ENCODE assay signal across 12 mouse cellular contexts in the genomic region with DNA sequence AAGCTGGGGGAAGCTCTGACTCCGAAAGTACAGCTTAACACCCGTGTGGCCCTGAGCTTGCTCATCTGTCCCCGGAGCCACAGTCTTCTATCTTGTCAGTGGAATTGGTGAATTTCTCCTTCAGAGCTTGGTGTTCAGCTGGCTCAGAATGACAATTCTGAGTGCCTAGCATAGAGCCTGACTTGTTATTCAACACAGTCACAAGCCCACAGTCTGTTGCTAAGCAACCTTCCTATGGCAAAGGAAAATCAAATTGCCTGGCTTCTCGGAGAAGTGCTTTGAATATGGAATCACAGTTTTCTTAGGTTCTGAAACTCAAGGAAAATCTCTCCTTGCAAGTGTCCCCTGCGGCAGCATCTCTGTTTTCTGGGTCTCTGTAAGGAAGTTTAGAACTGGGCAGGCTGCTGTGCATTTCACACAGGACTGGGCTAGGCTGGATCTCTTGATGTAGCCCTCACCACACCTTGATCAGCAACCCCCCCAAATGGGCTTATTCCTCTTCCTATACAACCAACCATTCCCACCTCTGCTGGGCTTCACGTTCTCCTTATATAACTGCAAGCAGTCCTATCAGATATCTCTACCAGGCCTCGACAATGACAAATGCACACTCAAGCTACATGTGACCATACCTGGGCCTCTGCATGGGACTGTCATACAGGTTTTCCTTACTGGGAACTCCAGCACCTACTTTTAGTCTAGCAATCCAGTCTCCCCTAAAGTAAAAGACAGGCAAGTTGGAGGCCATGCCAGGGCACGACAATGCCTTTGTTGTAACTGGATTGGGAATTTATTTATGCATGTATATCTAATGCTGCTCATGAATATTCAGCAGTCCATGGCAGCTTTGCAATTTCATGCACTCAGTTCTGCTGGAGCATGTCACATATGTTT.
DNase-seq lines count a peak whose midpoint lies in the region; ATAC-seq and TF ChIP-seq lines count a peak whose summit lies in the region.
"Had no signal": no experiment of that assay in that cellular context is flagged by ENCODE, and none has a peak within 500 bp of the region (broad histone marks: within the 10 kb centered on the region; RNA-seq: fewer than 3 reads in every experiment).

No protein-coding gene starts in this region.

- ATAC-seq in forebrain, embryonic 12.5 days (ENCODE audit: low FRiP score) = peak; percentile 77
- ATAC-seq in neural tube, embryonic 12.5 days (ENCODE audit: low FRiP score, low read depth) = peak; percentile 67
- ATAC-seq in stomach, postnatal 0 days (ENCODE audit: low FRiP score, low TSS enrichment) = no peak
- ATAC-seq: inflammation-experienced regulatory T-cells, adult 6 months had no signal

- no peaks in the 10 kb centered on the region for H3K27me3 ChIP-seq in forebrain, embryonic 12.5 days
- H3K27me3 ChIP-seq in neural tube, embryonic 12.5 days (replicated peaks) = no peaks in the 10 kb centered on the region
- no peaks in the 10 kb centered on the region for H3K27me3 ChIP-seq in stomach, postnatal 0 days (ENCODE audit: control insufficient read depth, insufficient read depth, low read length)
- H3K27me3 ChIP-seq: embryonic facial prominence, embryonic 13.5 days; limb, embryonic 12.5 days had no signal

- H3K4me2 ChIP-seq in forebrain, embryonic 12.5 days = no peak overlapping the region
- no peak overlapping the region for H3K4me2 ChIP-seq in neural tube, embryonic 12.5 days (replicated peaks)
- no peak overlapping the region for H3K4me2 ChIP-seq in stomach, postnatal 0 days (replicated peaks; ENCODE audit: low read depth)
- H3K4me2 ChIP-seq: embryonic facial prominence, embryonic 13.5 days; limb, embryonic 12.5 days had no signal

- H3K9ac ChIP-seq in forebrain, embryonic 12.5 days = no peak overlapping the region
- no peak overlapping the region for H3K9ac ChIP-seq in neural tube, embryonic 12.5 days
- H3K9ac ChIP-seq in stomach, postnatal 0 days (ENCODE audit: low read length) = no peak overlapping the region
- H3K9ac ChIP-seq: embryonic facial prominence, embryonic 13.5 days; limb, embryonic 12.5 days had no signal

- no peak for TF ChIP-seq CTCF in stomach, postnatal 0 days (IDR thresholded peaks at IDR 0.05; ENCODE audit: low read depth)

- no peak overlapping the region for H3K4me3 ChIP-seq in forebrain, embryonic 12.5 days (replicated peaks)
- H3K4me3 ChIP-seq in neural tube, embryonic 12.5 days = no peak overlapping the region
- H3K4me3 ChIP-seq in stomach, postnatal 0 days (ENCODE audit: low read depth, low read length) = no peak overlapping the region
- H3K4me3 ChIP-seq: embryonic facial prominence, embryonic 13.5 days; limb, embryonic 12.5 days had no signal

- H3K36me3 ChIP-seq in forebrain, embryonic 12.5 days (replicated peaks) = no peaks in the 10 kb centered on the region
- no peaks in the 10 kb centered on the region for H3K36me3 ChIP-seq in neural tube, embryonic 12.5 days
- H3K36me3 ChIP-seq in stomach, postnatal 0 days (ENCODE audit: control insufficient read depth, insufficient read depth, low read length) = no peaks in the 10 kb centered on the region
- H3K36me3 ChIP-seq: embryonic facial prominence, embryonic 13.5 days; limb, embryonic 12.5 days had no signal

- H3K27ac ChIP-seq in forebrain, embryonic 12.5 days = no peak overlapping the region
- no peak overlapping the region for H3K27ac ChIP-seq in neural tube, embryonic 12.5 days
- H3K27ac ChIP-seq in stomach, postnatal 0 days (replicated peaks) = no peak overlapping the region
- H3K27ac ChIP-seq: embryonic facial prominence, embryonic 13.5 days; limb, embryonic 12.5 days had no signal

- WGBS in forebrain, embryonic 12.5 days = 57% methylated on average over 8 of the region's 8 CpGs
- WGBS in neural tube, embryonic 12.5 days = 55% methylated on average over 8 of the region's 8 CpGs
- 55% methylated on average over 8 of the region's 8 CpGs for whole genome bisulfite sequencing in stomach, postnatal 0 days

- H3K9me3 ChIP-seq in forebrain, embryonic 12.5 days = no peaks in the 10 kb centered on the region
- no peaks in the 10 kb centered on the region for H3K9me3 ChIP-seq in neural tube, embryonic 12.5 days
- H3K9me3 ChIP-seq in stomach, postnatal 0 days (ENCODE audit: control insufficient read depth, low read length) = no peaks in the 10 kb centered on the region
- H3K9me3 ChIP-seq: embryonic facial prominence, embryonic 13.5 days; limb, embryonic 12.5 days had no signal

- peaks cover 26% of the 10 kb centered on the region for H3K4me1 ChIP-seq in forebrain, embryonic 12.5 days
- H3K4me1 ChIP-seq in neural tube, embryonic 12.5 days = peaks cover 11% of the 10 kb centered on the region
- no peaks in the 10 kb centered on the region for H3K4me1 ChIP-seq in stomach, postnatal 0 days (replicated peaks; ENCODE audit: control insufficient read depth, insufficient read depth)
- H3K4me1 ChIP-seq: limb, embryonic 12.5 days had no signal

- DNase-seq in layer of hippocampus, adult 11-12 months (ENCODE audit: low spot score) = peak; percentile 12
- DNase-seq in layer of hippocampus, adult 9-10 months (ENCODE audit: low spot score) = no peak
- DNase-seq in left cerebral cortex, adult 18-20 months (ENCODE audit: low spot score in 2 of 2) = peak; percentile 11 to 13
- no peak for DNase-seq in stomach, postnatal 0 days (ENCODE audit: low spot score)
- DNase-seq in spleen, postnatal 4 days (ENCODE audit: low spot score in 2 of 2) = no peak
- no peak for DNase-seq in heart, adult 8-10 months (ENCODE audit: low spot score)
- DNase-seq: lung, postnatal 36 days had no signal

- no peak for TF ChIP-seq EP300 in stomach, postnatal 0 days (optimal IDR thresholded peaks at IDR 0.05)

Comparison
In these comparisons a context has a peak if more than half of its experiments do, and no peak if none do; other contexts are left out.
1. DNase-seq: peak in layer of hippocampus, adult 11-12 months (single experiment) and left cerebral cortex, adult 18-20 months (2 of 2); none in layer of hippocampus, adult 9-10 months (single experiment), stomach, postnatal 0 days (single experiment), spleen, postnatal 4 days (0 of 2) and heart, adult 8-10 months (single experiment).